Mouse (Mus musculus) neural tube, embryonic 12.5 days (tissue): Measurements from ENCODE around the gene H13. TPM values are rescaled to one million over a fixed set of nuclear protein-coding genes. Genes with fewer than 3 reads are reported as not detected.
A peak's percentile ranks its signal among the peaks of the same experiment; 100 is the strongest.

ENCODE experiments used
- ATAC-seq: fragments of 200-750 bp; cut with Nextera tagmentation; 2 replicates; pipeline ENCODE4 v1.8.0; 2017; ENCODE audit warnings: low read depth, mild to moderate bottlenecking, moderate TSS enrichment, moderate library complexity; ENCODE audit not compliant: low FRiP score
- H3K27ac ChIP-seq: fragments of 300-500 bp; sonication (generic); 2 replicates; pipeline ENCODE4 v1.5.1; 2016
- H3K27me3 ChIP-seq: fragments of 300-500 bp; sonication (generic); replicated peaks from 2 replicates; pipeline ENCODE4 v1.6.1; 2016; ENCODE audit warnings: mild to moderate bottlenecking
- H3K36me3 ChIP-seq: fragments of 300-500 bp; sonication (generic); 2 replicates; pipeline ENCODE4 v1.6.1; 2016; ENCODE audit warnings: mild to moderate bottlenecking
- H3K4me1 ChIP-seq: fragments of 300-500 bp; sonication (generic); 2 replicates; pipeline ENCODE4 v1.6.1; 2016
- H3K4me2 ChIP-seq: fragments of 300-500 bp; sonication (generic); replicated peaks from 2 replicates; pipeline ENCODE4 v1.6.1; 2016; ENCODE audit warnings: mild to moderate bottlenecking
- H3K4me3 ChIP-seq: fragments of 300-500 bp; sonication (generic); 2 replicates; pipeline ENCODE4 v1.5.1; 2016
- H3K9ac ChIP-seq: fragments of 300-500 bp; sonication (generic); 2 replicates; pipeline ENCODE4 v1.6.1; 2016; ENCODE audit warnings: mild to moderate bottlenecking
- H3K9me3 ChIP-seq: fragments of 300-500 bp; sonication (generic); 2 replicates; pipeline ENCODE4 v1.6.1; 2016; ENCODE audit warnings: mild to moderate bottlenecking
- WGBS: fragments of 180-500 bp; shearing (Covaris S2); methylation state at CpG from one replicate; pipeline ENCODE4 v1.1.7; 2016; 5-methylcytosine and 5-hydroxymethylcytosine counted together
- polyA plus RNA-seq: library from polyadenylated mRNA; unstranded; fragments of >200 nt; fragmentation: Nextera tagmentation; extraction: Ambion mirVana; gene quantifications from 2 replicates; pipeline ENCODE4 v1.2.1, GENCODE M21; 2016

H13 gene
- polyA plus RNA-seq, 1 experiment from 2014 or later, result 141 TPM

DNA sequence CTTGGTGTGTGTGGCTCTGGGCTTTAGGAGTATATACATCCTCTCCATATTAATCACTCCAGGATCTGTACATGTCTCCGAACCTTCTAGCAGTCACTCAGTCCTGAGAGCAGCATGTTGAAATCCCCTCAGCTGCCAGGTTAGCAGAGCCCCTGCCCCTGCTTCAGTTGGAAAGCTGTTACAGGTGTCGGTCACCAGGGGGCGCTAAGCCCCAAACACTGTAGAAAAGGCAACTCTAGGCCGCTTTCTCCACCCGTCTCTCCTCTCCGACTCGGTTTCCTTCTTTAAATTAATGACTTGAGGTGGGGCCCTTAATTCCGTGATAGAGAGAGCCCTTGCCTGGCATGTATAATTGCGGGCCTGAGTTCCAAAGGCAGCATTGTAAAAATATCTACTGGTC lies 24.0 kb downstream of the H13 start:
- ATAC-seq, result no peak; the same call in 1 of the 2 replicates
- 24% methylated on average over 9 of the region's 9 CpGs for WGBS
- Histone ChIP-seq H3K4me2 (peak overlapping the region; percentile 49), H3K36me3 (peaks cover 56% of the 10 kb centered on the region), H3K27me3 (no peaks in the 10 kb centered on the region), H3K4me3 (no peak overlapping the region), H3K4me1 (peaks cover 10% of the 10 kb centered on the region), H3K9me3 (no peaks in the 10 kb centered on the region), H3K27ac (no peak overlapping the region), H3K9ac (0 out of 2 replicates have a peak overlapping the region, but pooled peaks have one; percentile 13)

DNA sequence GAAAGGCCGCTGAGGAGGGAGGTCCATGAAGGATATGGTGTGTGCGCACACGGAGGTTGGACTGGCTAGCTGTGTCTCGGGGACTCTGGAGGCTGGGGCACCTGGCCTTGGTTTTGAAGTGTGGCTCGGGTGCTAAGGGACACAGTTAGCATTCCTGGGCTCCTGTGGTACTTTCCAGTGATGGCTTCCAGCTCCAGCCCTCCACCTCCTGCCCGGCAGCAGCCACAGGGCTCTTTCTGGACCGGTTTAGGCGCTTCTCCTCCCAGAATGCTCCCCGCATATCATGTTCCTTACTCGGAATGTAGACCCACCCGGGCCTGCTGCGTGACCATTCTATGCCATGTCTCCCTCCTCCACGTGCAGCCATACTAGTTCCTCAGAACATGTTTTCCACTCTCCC lies 24.5 kb downstream of the H13 start:
- ATAC-seq, result no peak
- WGBS, result 94% methylated on average over 13 of the region's 13 CpGs
- Histone ChIP-seq H3K9ac (peak overlapping the region; percentile 13; the same call in 1 of the 2 replicates), H3K27me3 (no peaks in the 10 kb centered on the region), H3K4me3 (no peak overlapping the region), H3K27ac (no peak overlapping the region), H3K9me3 (no peaks in the 10 kb centered on the region), H3K4me1 (peaks cover 7% of the 10 kb centered on the region), H3K4me2 (peak overlapping the region; percentile 49), H3K36me3 (peaks cover 56% of the 10 kb centered on the region)

DNA sequence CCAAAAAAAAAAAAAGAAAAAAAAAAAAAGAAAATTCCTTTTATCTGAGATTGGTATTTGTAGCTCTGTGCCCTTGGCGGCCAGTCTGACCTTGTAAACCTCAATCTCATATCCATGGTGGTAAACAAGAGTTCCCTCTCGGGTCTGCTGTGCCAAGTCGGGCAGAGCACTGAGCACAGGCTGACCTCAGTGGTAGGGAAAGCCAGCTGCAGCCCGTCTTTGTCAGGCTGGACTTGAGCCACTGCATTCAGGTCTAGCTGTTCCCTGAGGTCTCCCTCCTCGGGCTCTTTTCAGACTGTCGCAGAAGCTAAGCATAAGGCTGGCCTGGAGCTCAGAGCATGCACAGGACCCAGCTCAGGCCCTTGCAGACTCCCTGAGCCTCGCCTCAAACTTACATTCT lies 25.4 kb downstream of the H13 start:
- Histone ChIP-seq H3K9me3 (no peaks in the 10 kb centered on the region), H3K4me1 (peaks cover 7% of the 10 kb centered on the region), H3K27ac (no peak overlapping the region), H3K4me3 (no peak overlapping the region), H3K9ac (no peak overlapping the region), H3K27me3 (no peaks in the 10 kb centered on the region), H3K36me3 (peaks cover 56% of the 10 kb centered on the region), H3K4me2 (no peak overlapping the region)
- ATAC-seq, result no peak
- 80% methylated on average over 7 of the region's 7 CpGs for WGBS

DNA sequence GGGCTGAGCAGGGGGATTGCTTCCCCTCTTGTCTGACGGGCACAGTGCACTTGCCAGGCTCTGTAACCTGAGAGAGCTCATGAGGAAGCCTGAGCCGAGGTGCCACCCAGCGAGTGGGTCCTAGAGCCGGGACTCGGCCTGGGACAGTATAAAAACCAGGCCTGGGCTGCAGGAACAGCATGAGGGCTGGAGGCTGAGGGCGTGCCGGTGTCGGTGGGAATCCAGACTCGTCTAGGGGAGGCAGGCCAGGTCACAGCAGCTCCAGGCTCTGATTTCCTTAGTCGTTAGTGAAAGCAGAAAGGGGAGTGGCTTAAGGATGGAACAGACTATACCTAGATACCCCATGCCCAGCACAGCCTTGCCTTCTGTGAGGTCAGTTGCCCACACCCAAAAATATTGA lies 26.8 kb downstream of the H13 start:
- no peaks in the 10 kb centered on the region for H3K27me3 ChIP-seq
- WGBS, result 72% methylated on average over 10 of the region's 10 CpGs
- peak overlapping the region; percentile 26; the same call in 1 of the 2 replicates for H3K9ac ChIP-seq
- 0 out of 2 replicates have a peak overlapping the region, but pooled peaks have one; percentile 2 for H3K27ac ChIP-seq
- H3K4me1 ChIP-seq, result peaks cover 7% of the 10 kb centered on the region
- no peak overlapping the region for H3K4me3 ChIP-seq
- no peak for ATAC-seq
- no peak overlapping the region for H3K4me2 ChIP-seq
- peaks cover 56% of the 10 kb centered on the region for H3K36me3 ChIP-seq
- no peaks in the 10 kb centered on the region for H3K9me3 ChIP-seq

DNA sequence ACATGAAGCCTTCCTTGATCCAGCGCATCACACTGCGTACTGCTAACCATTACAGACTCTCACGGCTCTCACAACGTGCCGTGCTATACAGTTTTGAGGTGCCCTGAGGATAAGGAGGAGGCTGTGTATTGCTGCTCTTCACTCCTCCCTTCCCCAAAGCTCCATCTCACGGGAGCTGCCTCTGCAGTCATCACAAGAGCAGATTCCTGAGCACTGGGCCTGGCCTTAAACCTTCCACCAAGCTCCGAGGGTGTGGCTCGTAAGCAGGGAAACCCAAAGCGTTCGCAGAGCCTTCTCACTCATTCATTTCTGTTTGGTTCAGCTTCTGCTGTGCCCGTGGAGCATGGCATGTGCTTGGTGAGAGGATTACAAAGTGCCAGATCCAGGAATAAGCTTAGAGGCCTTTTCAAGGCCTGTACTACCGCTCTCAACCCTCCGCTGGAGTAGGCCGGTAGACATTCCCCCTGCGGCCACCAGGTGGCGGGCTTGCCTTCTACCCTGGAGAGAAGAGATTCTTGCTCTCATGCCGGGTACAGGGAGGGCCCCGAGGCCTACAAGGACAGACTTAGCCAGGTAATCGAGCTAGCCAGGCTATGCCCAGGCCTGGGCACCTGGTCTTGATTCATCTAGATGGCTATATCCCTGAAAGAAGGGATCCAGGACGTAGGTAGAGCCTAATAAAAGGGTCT lies 27.4 kb downstream of the H13 start:
- H3K4me3 ChIP-seq, result no peak overlapping the region
- peaks cover 62% of the 10 kb centered on the region for H3K36me3 ChIP-seq
- 44% methylated on average over 20 of the region's 20 CpGs for WGBS
- H3K27ac ChIP-seq, result 0 out of 2 replicates have a peak overlapping the region, but pooled peaks have one; percentile 2
- H3K9ac ChIP-seq, result peak overlapping the region; percentile 51
- H3K27me3 ChIP-seq, result no peaks in the 10 kb centered on the region
- peaks cover 7% of the 10 kb centered on the region for H3K4me1 ChIP-seq
- no peaks in the 10 kb centered on the region for H3K9me3 ChIP-seq
- H3K4me2 ChIP-seq, result 0 out of 2 replicates have a peak overlapping the region, but pooled peaks have one; percentile 5
- ATAC-seq, result peak; percentile 29; the same call in 1 of the 2 replicates

DNA sequence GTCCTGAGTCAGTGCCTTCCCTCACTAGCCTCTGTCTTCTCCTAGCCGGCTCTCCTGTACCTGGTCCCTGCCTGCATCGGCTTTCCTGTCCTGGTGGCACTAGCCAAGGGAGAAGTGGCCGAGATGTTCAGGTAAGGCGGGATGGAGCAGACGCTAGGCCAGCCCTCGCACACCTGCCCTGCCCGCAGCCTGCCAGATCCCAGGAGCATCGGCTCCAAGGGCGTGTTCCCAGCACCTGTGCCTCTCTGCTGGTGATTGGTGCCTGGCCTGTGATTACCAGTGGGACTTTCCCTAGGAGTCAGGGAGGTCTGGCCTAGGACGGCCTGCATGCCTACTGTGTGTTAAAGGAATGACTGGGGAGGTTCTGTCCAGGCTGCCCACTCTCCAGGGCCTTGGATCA lies 30.9 kb downstream of the H13 start:
- Histone ChIP-seq H3K27me3 (no peaks in the 10 kb centered on the region), H3K4me2 (no peak overlapping the region), H3K4me3 (no peak overlapping the region), H3K9ac (no peak overlapping the region), H3K9me3 (no peaks in the 10 kb centered on the region), H3K36me3 (peaks cover 91% of the 10 kb centered on the region), H3K27ac (no peak overlapping the region), H3K4me1 (peaks cover 5% of the 10 kb centered on the region)
- WGBS, result 96% methylated on average over 10 of the region's 10 CpGs
- ATAC-seq, result no peak

DNA sequence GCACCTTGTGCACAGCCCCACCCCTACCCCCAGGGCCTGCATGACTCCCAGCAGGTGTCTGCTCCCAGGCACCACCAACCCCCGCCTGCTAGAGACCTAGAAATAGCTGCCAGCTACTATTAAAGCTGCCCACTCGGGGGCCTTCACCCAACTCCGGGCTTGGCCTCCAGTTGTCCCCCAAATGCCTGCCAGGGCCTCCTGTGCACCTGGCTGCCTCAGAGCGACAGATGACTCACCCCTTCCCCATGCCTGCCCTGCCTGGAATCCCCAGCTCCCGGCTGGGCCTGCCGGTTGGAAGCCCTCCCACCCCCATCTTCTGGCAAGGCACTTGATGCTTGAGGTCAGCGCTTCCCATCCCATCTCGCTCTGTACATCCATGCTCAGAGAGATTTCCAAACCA lies 31.5 kb downstream of the H13 start:
- H3K4me3 ChIP-seq, result no peak overlapping the region
- ATAC-seq, result no peak
- no peaks in the 10 kb centered on the region for H3K9me3 ChIP-seq
- WGBS, result 95% methylated on average over 8 of the region's 8 CpGs
- H3K4me1 ChIP-seq, result peaks cover 10% of the 10 kb centered on the region
- H3K27ac ChIP-seq, result no peak overlapping the region
- H3K4me2 ChIP-seq, result no peak overlapping the region
- peaks cover 90% of the 10 kb centered on the region for H3K36me3 ChIP-seq
- H3K27me3 ChIP-seq, result no peaks in the 10 kb centered on the region
- H3K9ac ChIP-seq, result no peak overlapping the region

DNA sequence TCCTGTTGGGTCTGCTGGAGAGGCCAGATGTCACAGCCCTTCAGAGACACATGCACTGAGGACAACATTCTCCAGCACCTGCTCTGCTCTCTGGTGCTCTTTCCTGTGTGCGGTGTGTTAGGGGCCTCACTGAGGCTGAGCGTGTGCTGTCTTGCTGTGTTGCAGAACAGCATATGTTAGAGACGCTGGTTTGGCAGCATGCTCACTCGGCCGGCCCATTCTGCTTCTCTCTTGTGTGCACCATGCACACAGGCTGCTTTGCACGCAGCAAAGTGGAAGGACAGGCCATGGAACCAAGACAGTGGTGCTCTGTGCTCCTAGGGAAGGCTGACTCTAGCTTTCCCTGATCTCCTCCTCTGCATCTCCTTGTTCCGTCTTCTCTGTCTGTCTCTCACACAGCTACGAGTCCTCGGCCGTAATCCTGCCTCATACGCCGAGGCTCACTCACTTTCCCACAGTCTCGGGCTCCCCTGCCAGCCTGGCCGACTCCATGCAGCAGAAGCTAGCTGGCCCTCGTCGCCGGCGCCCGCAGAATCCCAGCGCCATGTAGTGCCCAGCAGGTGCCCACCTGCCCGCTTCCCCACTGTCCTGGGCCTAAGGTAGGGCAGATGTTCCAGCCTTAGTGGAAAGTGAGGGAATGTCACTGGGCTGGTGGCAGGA lies 34.5 kb downstream of the H13 start:
- ATAC-seq, result no peak
- H3K27ac ChIP-seq, result no peak overlapping the region
- H3K9ac ChIP-seq, result no peak overlapping the region
- H3K9me3 ChIP-seq, result no peaks in the 10 kb centered on the region
- peaks cover 73% of the 10 kb centered on the region for H3K36me3 ChIP-seq
- H3K27me3 ChIP-seq, result no peaks in the 10 kb centered on the region
- no peak overlapping the region for H3K4me2 ChIP-seq
- 92% methylated on average over 21 of the region's 21 CpGs for WGBS
- peaks cover 32% of the 10 kb centered on the region for H3K4me1 ChIP-seq
- H3K4me3 ChIP-seq, result no peak overlapping the region

DNA sequence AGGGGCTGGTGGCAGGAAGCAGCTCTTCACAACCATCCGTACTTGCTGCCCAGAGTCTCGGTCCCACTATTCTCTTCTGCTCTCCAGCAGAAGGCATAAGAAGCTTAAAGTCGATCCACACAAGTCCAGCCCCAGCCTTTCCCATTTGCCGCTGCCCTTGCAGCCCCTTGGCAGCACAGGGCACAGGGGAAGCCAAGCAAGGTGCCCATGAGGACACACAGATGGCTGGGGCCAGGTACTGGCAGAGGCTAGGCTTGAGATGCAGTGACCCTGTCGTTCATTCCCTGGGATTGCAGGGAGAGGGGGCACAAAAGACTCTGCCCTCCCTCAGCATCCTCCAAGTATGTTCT lies 35.0 kb downstream of the H13 start:
- no peak for ATAC-seq
- Histone ChIP-seq H3K36me3 (peaks cover 68% of the 10 kb centered on the region), H3K27ac (no peak overlapping the region), H3K9me3 (no peaks in the 10 kb centered on the region), H3K4me2 (no peak overlapping the region), H3K4me1 (peaks cover 32% of the 10 kb centered on the region), H3K27me3 (no peaks in the 10 kb centered on the region), H3K9ac (no peak overlapping the region), H3K4me3 (no peak overlapping the region)
- WGBS, result 85% methylated on average over 5 of the region's 5 CpGs

DNA sequence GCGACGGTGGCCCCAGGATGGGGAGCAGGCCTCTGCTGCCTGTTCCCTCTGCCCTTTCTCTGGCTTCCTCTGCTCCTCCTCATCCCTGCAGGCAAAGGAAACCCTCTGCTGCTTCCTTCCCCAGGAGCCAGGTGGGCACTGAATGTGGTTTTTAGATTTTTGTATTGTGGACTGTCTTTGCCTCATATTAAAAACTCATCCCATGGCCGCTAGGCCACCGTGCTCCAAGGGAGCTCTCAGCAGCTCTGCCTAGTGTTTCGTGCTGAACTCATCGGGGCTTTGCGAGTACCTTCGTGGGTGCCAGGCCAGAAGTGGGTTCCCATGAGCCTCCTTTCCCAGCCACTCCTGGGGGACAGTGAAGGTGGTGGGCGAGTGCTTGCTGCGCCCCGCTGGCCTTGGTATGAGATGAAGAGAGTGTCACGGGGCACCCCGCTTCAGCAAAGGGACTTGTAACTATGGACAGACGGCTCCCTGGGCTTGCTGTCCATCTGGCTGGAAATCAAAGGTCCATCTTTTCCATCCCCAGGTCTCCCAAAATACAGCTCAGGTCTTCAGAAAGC lies 35.6 kb downstream of the H13 start:
- WGBS, result 94% methylated on average over 14 of the region's 14 CpGs

DNA sequence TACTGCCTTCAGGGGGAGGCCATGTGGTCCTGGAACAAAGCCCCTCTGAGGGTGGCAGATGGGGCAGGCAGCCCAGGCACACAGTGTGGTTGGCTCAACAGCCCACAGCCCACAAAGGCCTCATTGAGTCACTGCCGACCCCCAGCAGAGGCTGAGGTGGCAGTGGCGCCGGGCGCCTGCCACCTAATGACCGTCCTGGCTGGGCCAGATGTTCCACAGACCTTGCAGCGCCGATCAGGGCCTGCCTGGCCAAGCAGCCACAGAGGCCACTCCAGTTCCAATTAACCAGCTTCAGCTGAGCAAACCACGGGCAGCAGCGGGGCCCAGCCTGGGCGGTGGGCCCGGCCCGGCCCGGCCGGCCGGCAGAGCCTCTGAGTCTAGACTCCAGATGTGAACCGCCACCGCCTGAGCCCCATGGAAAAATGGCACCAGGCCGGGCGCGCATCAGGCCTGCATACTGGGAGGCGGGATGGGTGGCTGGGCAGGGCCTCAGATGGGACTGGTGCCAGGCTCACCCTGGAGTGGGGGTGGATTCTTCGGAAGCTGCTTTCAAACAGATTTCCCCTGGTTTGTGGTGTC lies 36.8 kb downstream of the H13 start:
- H3K9ac ChIP-seq, result 0 out of 2 replicates have a peak overlapping the region, but pooled peaks have one; percentile 17
- peaks cover 32% of the 10 kb centered on the region for H3K4me1 ChIP-seq
- no peak overlapping the region for H3K4me3 ChIP-seq
- peaks cover 50% of the 10 kb centered on the region for H3K36me3 ChIP-seq
- ATAC-seq, result peak; percentile 38
- no peaks in the 10 kb centered on the region for H3K27me3 ChIP-seq
- no peaks in the 10 kb centered on the region for H3K9me3 ChIP-seq
- WGBS, result 53% methylated on average over 22 of the region's 22 CpGs
- no peak overlapping the region for H3K4me2 ChIP-seq
- peak overlapping the region; percentile 72 for H3K27ac ChIP-seq

More for the DNA sequence above, 35.6 kb downstream of the H13 start:
- Histone ChIP-seq H3K4me2 (no peak overlapping the region), H3K27me3 (no peaks in the 10 kb centered on the region), H3K9ac (0 out of 2 replicates have a peak overlapping the region, but pooled peaks have one; percentile 13), H3K36me3 (peaks cover 62% of the 10 kb centered on the region), H3K4me3 (no peak overlapping the region), H3K9me3 (no peaks in the 10 kb centered on the region), H3K4me1 (peaks cover 32% of the 10 kb centered on the region), H3K27ac (no peak overlapping the region)
- no peak for ATAC-seq

DNA sequence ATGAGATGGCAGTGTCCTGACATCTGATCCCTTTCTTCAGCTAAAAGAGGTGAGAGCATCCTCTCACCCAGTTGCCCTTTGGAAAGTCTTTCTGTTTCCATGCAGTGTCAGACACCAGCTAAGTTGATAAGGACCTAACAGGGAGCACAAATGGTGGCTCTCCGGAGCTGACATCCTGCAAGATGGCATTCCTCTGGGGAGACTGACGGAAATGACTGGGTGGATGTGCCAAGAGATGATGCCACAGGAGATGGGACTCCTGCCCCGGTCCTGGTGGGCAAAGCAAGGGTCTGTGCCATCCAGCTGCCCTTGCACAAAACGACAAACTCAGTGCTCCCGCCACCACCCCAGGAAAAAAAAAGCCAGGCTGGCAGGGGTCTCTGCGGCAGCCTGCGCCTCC lies 37.9 kb downstream of the H13 start:
- Histone ChIP-seq H3K9me3 (no peaks in the 10 kb centered on the region), H3K4me1 (peaks cover 32% of the 10 kb centered on the region), H3K27ac (peak overlapping the region; percentile 79), H3K4me3 (peak overlapping the region; percentile 38), H3K9ac (peak overlapping the region; percentile 73), H3K27me3 (no peaks in the 10 kb centered on the region), H3K4me2 (peak overlapping the region; percentile 71), H3K36me3 (peaks cover 39% of the 10 kb centered on the region)
- ATAC-seq, result no peak; the same call in 1 of the 2 replicates
- 28% methylated on average over 7 of the region's 7 CpGs for WGBS
